Mouse (Mus musculus) embryo, embryonic 10 days (tissue): Measurements from ENCODE around the gene Dgke.
A peak's percentile ranks its signal among the peaks of the same experiment; 100 is the strongest.

Source experiments
- DNase-seq: peaks from one replicate; pipeline ENCODE4 v3.0.0-alpha.2; 2015; ENCODE audit warnings: low spot score

The Dgke gene

GRCm38 (mm10) chr11:89035552-89035951, 31.1 kb downstream of the Dgke start:
- DNase-seq, result no peak

- no peak for DNase-seq
Observed at GRCm38 (mm10) chr11:89034592-89034991, 32.1 kb downstream of the Dgke start.

GRCm38 (mm10) chr11:89031189-89031588, 35.5 kb downstream of the Dgke start:
- DNase-seq, result no peak

GRCm38 (mm10) chr11:89030552-89030951, 36.1 kb downstream of the Dgke start:
- DNase-seq, result no peak

- no peak for DNase-seq
Observed at GRCm38 (mm10) chr11:89028871-89029405, 37.7 kb downstream of the Dgke start.

- DNase-seq, result no peak
Observed at GRCm38 (mm10) chr11:89027955-89028361, 38.7 kb downstream of the Dgke start.

- no peak for DNase-seq
Observed at GRCm38 (mm10) chr11:89026117-89026516, 40.5 kb downstream of the Dgke start.

GRCm38 (mm10) chr11:89025603-89026002, 41.0 kb downstream of the Dgke start:
- DNase-seq, result no peak

GRCm38 (mm10) chr11:89024181-89024881, 42.3 kb downstream of the Dgke start:
- no peak for DNase-seq

- no peak for DNase-seq
Observed at GRCm38 (mm10) chr11:89023477-89023876, 43.2 kb downstream of the Dgke start.

- no peak for DNase-seq
Observed at GRCm38 (mm10) chr11:89022120-89022731, 44.4 kb downstream of the Dgke start.

- no peak for DNase-seq
Observed at GRCm38 (mm10) chr11:89021687-89022086, 45.0 kb downstream of the Dgke start.

GRCm38 (mm10) chr11:89020681-89021305, 45.9 kb downstream of the Dgke start:
- DNase-seq, result peak; percentile 54

GRCm38 (mm10) chr11:89017514-89018182, 49.0 kb downstream of the Dgke start:
- DNase-seq, result no peak

GRCm38 (mm10) chr11:89012241-89012640, 54.4 kb downstream of the Dgke start:
- DNase-seq, result no peak

- DNase-seq, result no peak
Observed at GRCm38 (mm10) chr11:89009496-89009895, 57.2 kb downstream of the Dgke start.

- DNase-seq, result no peak
Observed at GRCm38 (mm10) chr11:89009066-89009465, 57.6 kb downstream of the Dgke start.

- no peak for DNase-seq
Observed at GRCm38 (mm10) chr11:89007582-89007981, 59.1 kb downstream of the Dgke start.

- no peak for DNase-seq
Observed at GRCm38 (mm10) chr11:89006404-89006803, 60.2 kb downstream of the Dgke start.

GRCm38 (mm10) chr11:89005473-89005872, 61.2 kb downstream of the Dgke start:
- no peak for DNase-seq

GRCm38 (mm10) chr11:89003726-89004125, 62.9 kb downstream of the Dgke start:
- no peak for DNase-seq

GRCm38 (mm10) chr11:89003078-89003477, 63.6 kb downstream of the Dgke start:
- peak; percentile 25 for DNase-seq
